11 mouse cellular contexts compared by ENCODE assay signal in genomic region chr11:118362501-118362900, GRCm38 (mm10). TPM values are rescaled to one million over a fixed set of nuclear protein-coding genes. Genes with fewer than 3 reads are reported as not detected.
DNase-seq lines count a peak whose midpoint lies in the region; ATAC-seq and TF ChIP-seq lines count a peak whose summit lies in the region.
"Had no signal": no experiment of that assay in that cellular context is flagged by ENCODE, and none has a peak within 500 bp of the region (broad histone marks: within the 10 kb centered on the region; RNA-seq: fewer than 3 reads in every experiment).

No protein-coding gene starts in this region.

- no peaks in the 10 kb centered on the region for H3K9me3 ChIP-seq in kidney, embryonic 14.5 days (ENCODE audit: control insufficient read depth, low read length)
- no peaks in the 10 kb centered on the region for H3K9me3 ChIP-seq in limb, embryonic 13.5 days
- H3K9me3 ChIP-seq: neural tube, embryonic 12.5 days had no signal

- TF ChIP-seq CTCF in C2C12 (IDR thresholded peaks at IDR 0.05; ENCODE audit: control insufficient read depth, insufficient read depth, insufficient read length): no peak

- peak overlapping the region; percentile 89 for H3K27ac ChIP-seq in kidney, embryonic 14.5 days (ENCODE audit: low read depth, low read length)
- H3K27ac ChIP-seq in limb, embryonic 13.5 days: peak overlapping the region; percentile 89
- H3K27ac ChIP-seq: neural tube, embryonic 12.5 days had no signal

- no peaks in the 10 kb centered on the region for H3K36me3 ChIP-seq in kidney, embryonic 14.5 days (ENCODE audit: control insufficient read depth, insufficient read depth, low read length)
- H3K36me3 ChIP-seq in C2C12 (ENCODE audit: control insufficient read depth, insufficient read depth): no peaks in the 10 kb centered on the region
- H3K36me3 ChIP-seq in limb, embryonic 13.5 days: no peaks in the 10 kb centered on the region
- H3K36me3 ChIP-seq: neural tube, embryonic 12.5 days had no signal

- no peak for DNase-seq in kidney, postnatal 14 days
- peak; percentile 57 to 71 for DNase-seq in heart, adult 9 months (ENCODE audit: low spot score in 2 of 2)
- no peak for DNase-seq in cerebellum, adult 8-10 months
- no peak for DNase-seq in layer of hippocampus, adult 9-10 months (ENCODE audit: low spot score)
- no peak for DNase-seq in cerebellum, adult 9-10 months
- DNase-seq: forebrain, postnatal 0 days; thymus, adult 2 months had no signal

- peak overlapping the region; percentile 38 for H3ac ChIP-seq in C2C12 (ENCODE audit: control insufficient read depth, insufficient read length, low read depth)

- no peaks in the 10 kb centered on the region for H3K27me3 ChIP-seq in kidney, embryonic 14.5 days (ENCODE audit: control insufficient read depth, insufficient read depth, low read length)
- H3K27me3 ChIP-seq in C2C12 (ENCODE audit: control insufficient read depth, insufficient read depth, insufficient read length): no peaks in the 10 kb centered on the region
- H3K27me3 ChIP-seq in limb, embryonic 13.5 days: no peaks in the 10 kb centered on the region
- H3K27me3 ChIP-seq: neural tube, embryonic 12.5 days had no signal

- WGBS in kidney, embryonic 14.5 days: 19% methylated on average over 1 of the region's 1 CpGs
- 80% methylated on average over 1 of the region's 1 CpGs for WGBS in limb, embryonic 13.5 days

- ATAC-seq in kidney, embryonic 14.5 days (ENCODE audit: low FRiP score, low TSS enrichment): no peak
- ATAC-seq in limb, embryonic 13.5 days (ENCODE audit: low FRiP score, low read depth): no peak

- H3K4me3 ChIP-seq in kidney, embryonic 14.5 days (ENCODE audit: low read length): no peak overlapping the region
- no peak overlapping the region for H3K4me3 ChIP-seq in C2C12 (ENCODE audit: insufficient read depth, poor library complexity, severe bottlenecking)
- H3K4me3 ChIP-seq in limb, embryonic 13.5 days: no peak overlapping the region
- H3K4me3 ChIP-seq: neural tube, embryonic 12.5 days had no signal

- no peaks in the 10 kb centered on the region for H3K79me3 ChIP-seq in C2C12 (ENCODE audit: low read depth)

- H3K4me1 ChIP-seq in kidney, embryonic 14.5 days (ENCODE audit: control insufficient read depth, insufficient read depth, low read length): peaks cover 37% of the 10 kb centered on the region
- H3K4me1 ChIP-seq in limb, embryonic 13.5 days: peaks cover 60% of the 10 kb centered on the region

- H3K4me2 ChIP-seq in kidney, embryonic 14.5 days (replicated peaks; ENCODE audit: low read depth, low read length): peak overlapping the region; percentile 25; the same call in 1 of the 2 replicates
- H3K4me2 ChIP-seq in limb, embryonic 13.5 days (replicated peaks): peak overlapping the region; percentile 45

- H3K9ac ChIP-seq in kidney, embryonic 14.5 days (ENCODE audit: low read depth, low read length): peak overlapping the region; percentile 42; the same call in 1 of the 2 replicates
- peak overlapping the region; percentile 50 for H3K9ac ChIP-seq in limb, embryonic 13.5 days
- H3K9ac ChIP-seq: forebrain, postnatal 0 days; neural tube, embryonic 12.5 days had no signal

- peaks cover 13% of the 10 kb centered on the region for H3K79me2 ChIP-seq in C2C12 (ENCODE audit: control insufficient read depth, insufficient read depth)

TF ChIP-seq in C2C12, 6 proteins besides CTCF, POLR2A, EP300 and RAD21:
- peak; percentile 37 for TF ChIP-seq CEBPB (IDR thresholded peaks at IDR 0.05; ENCODE audit: low read depth)
- TF ChIP-seq MAX (IDR thresholded peaks at IDR 0.05): no peak

RNA-seq across cellular contexts. Expression of gene Timp2, which starts 7.0 kb away (rescaled TPM):
- polyA plus RNA-seq in kidney, embryonic 14.5 days (2014; fragmentation: Nextera tagmentation; extraction: Ambion mirVana): 58.7 and 102 TPM in 2 replicates
- 372 TPM for polyA plus RNA-seq in C2C12 (2012; fragmentation: generic; extraction: Trizol)
- polyA plus RNA-seq in limb, embryonic 13.5 days (2015; fragmentation: Nextera tagmentation; extraction: Ambion mirVana): 115 and 116 TPM in 2 replicates

RNA-seq across cellular contexts. Expression of gene Cep295nl, which starts 20.2 kb away (rescaled TPM):
- polyA plus RNA-seq in kidney, embryonic 14.5 days (2014; fragmentation: Nextera tagmentation; extraction: Ambion mirVana): 0.41 and 0.42 TPM in 2 replicates
- 1.4 TPM for polyA plus RNA-seq in C2C12 (2012; fragmentation: generic; extraction: Trizol)
- polyA plus RNA-seq in limb, embryonic 13.5 days (2015; fragmentation: Nextera tagmentation; extraction: Ambion mirVana): 0.55 and 0.86 TPM in 2 replicates

RNA-seq across cellular contexts. Expression of gene Lgals3bp, which starts 39.4 kb away (rescaled TPM):
- polyA plus RNA-seq in kidney, embryonic 14.5 days (2014; fragmentation: Nextera tagmentation; extraction: Ambion mirVana): 11.8 and 13.0 TPM in 2 replicates
- 6.6 TPM for polyA plus RNA-seq in C2C12 (2012; fragmentation: generic; extraction: Trizol)
- 7.3 TPM in 2 replicates for polyA plus RNA-seq in limb, embryonic 13.5 days (2015; fragmentation: Nextera tagmentation; extraction: Ambion mirVana)

RNA-seq across cellular contexts. Expression of gene Cant1, which starts 56.4 kb away (rescaled TPM):
- polyA plus RNA-seq in kidney, embryonic 14.5 days (2014; fragmentation: Nextera tagmentation; extraction: Ambion mirVana): 19.0 and 24.1 TPM in 2 replicates
- polyA plus RNA-seq in C2C12 (2012; fragmentation: generic; extraction: Trizol): 29.7 TPM
- polyA plus RNA-seq in limb, embryonic 13.5 days (2015; fragmentation: Nextera tagmentation; extraction: Ambion mirVana): 31.1 and 32.1 TPM in 2 replicates

Comparison
In these comparisons a context has a peak if more than half of its experiments do, and no peak if none do; other contexts are left out.
1. DNase-seq: peak in heart, adult 9 months (2 of 2); none in kidney, postnatal 14 days (single experiment), cerebellum, adult 8-10 months (single experiment), layer of hippocampus, adult 9-10 months (single experiment) and cerebellum, adult 9-10 months (single experiment).